Mouse (Mus musculus) A20 (cell line): ENCODE results near the gene Mycbp2.

ENCODE experiments used
- DNase-seq: peaks from one replicate; pipeline ENCODE4 v3.0.0-alpha.2; 2011; ENCODE audit warnings: low read depth, low spot score

Gene Mycbp2

DNA sequence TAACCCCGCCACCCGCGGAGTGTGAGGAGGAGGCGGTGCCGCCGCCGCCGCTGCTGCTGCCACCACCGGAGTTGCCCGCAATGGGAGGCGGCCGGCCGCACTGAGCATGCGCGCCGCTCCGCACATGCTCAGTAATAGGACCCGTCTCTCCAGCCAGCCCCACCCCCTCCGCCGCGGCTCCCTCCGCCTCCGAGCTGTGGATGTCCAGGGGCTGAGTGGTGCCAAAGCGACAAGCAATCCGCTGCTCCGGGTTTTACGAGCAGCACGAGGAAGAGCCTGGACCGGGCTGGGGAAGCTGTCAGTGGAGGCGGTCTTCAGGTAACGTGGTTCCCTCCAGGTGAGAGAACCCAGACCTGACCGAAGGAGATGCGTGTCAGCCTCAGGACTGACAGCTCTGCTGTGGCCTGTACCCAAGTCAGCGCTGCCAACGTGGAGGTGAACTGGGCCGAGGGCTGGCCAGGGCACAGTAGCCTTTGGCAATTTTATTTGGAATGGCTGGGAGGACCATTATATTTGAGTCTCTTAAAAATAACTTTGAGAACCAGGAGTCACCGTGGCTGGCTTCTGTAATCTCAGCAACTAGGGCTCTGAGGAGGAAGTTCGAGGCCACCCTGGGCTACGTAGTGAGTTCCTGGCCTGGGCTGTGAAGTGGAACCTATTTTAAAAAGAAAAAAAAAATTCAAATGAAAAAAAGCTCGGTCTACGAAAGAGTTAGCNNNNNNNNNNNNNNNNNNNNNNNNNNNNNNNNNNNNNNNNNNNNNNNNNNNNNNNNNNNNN lies at the start of gene Mycbp2:
TSS of gene Mycbp2 (minus strand) at position 86 of the 777 bp plus-strand sequence.
- DNase-seq = peak; percentile 100

DNA sequence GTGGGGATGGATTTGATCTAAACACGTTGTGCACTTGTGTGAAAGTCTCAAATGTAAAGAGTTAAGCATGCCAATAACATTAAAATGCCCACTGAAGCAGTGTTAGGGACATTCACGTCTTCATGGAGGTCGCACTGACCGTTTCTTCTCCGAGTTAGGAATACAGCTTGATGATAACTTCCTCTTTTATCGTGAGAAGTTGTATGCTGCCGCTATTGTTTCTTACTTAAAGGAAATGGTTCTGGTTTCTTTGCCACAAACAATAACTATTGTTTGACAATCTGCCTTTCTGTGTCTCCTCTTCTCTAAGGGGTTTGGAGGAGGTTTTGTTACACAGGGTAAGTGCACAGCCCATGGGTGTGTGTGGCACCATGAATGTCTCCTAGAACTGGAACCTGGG lies 45.8 kb upstream of the Mycbp2 start:
- DNase-seq = no peak

- DNase-seq = no peak
These were observed 40.8 kb upstream of the Mycbp2 start for GRCm38 (mm10) chr14:103387431-103387830.

- no peak for DNase-seq
These were observed 40.3 kb upstream of the Mycbp2 start for GRCm38 (mm10) chr14:103386871-103387270.

- no peak for DNase-seq
These were observed 38.5 kb upstream of the Mycbp2 start for GRCm38 (mm10) chr14:103385084-103385610.

GRCm38 (mm10) chr14:103378703-103379102 lies 32.1 kb upstream of the Mycbp2 start:
- DNase-seq = no peak

DNA sequence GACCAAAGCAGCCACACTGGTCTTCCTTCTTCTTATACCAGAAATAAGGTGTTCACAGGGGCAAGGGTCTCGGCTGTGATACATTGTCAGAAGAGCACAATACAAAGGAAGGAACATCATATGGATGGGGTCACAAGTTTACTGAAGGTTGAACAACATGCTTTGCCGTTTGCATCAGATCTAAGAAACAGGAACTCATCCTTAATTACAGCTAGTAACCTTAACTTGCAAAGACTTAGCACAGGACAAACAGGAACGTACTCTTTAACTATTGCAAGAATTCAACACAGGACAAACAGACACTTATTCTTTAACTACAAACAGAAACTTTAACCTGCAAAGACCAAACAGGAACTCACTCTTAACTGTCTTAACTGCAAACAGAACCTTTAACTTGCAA lies 30.2 kb upstream of the Mycbp2 start:
- no peak for DNase-seq

GRCm38 (mm10) chr14:103375523-103375922 lies 28.9 kb upstream of the Mycbp2 start:
- no peak for DNase-seq

DNA sequence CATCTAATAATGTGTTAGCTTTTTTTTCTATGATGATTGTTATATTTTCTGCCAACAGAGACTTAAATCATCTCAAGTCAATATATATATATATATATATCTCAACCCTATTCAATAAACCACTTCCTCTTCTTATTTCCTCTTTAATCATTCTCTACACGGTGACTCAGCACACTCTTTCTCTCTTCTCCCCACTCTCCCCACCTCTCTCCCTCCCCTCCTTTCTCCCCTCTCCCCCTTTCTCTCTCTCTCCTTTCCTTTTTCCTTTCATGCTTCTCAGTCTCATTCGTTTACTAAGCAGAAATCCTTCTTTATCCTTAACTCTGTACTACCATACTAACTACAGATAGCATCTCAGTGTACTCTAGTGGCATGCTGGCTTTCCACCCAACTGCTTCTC lies 16.6 kb upstream of the Mycbp2 start:
- DNase-seq = peak; percentile 90

DNA sequence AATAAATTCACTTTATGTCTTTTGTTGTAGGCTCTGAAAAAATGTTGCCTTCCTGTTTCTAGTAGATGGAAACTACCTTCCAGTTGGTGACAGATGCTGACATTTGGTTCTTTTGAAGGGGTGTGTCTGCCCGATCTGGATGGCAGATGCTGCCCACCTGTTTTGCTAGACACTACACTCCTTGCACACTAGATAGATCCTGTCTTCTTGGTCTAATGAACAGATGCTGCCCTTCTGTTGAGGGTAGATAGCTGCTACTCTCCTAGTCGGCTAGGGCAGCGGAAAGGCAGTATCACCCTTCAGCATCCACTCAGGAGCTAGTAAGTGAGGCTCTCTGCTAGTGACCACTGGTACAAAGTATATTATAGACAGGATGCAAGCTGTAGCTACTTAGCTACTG lies 9.5 kb upstream of the Mycbp2 start:
- DNase-seq = peak; percentile 61

GRCm38 (mm10) chr14:103354396-103355352 lies 8.1 kb upstream of the Mycbp2 start:
- DNase-seq = no peak

DNA sequence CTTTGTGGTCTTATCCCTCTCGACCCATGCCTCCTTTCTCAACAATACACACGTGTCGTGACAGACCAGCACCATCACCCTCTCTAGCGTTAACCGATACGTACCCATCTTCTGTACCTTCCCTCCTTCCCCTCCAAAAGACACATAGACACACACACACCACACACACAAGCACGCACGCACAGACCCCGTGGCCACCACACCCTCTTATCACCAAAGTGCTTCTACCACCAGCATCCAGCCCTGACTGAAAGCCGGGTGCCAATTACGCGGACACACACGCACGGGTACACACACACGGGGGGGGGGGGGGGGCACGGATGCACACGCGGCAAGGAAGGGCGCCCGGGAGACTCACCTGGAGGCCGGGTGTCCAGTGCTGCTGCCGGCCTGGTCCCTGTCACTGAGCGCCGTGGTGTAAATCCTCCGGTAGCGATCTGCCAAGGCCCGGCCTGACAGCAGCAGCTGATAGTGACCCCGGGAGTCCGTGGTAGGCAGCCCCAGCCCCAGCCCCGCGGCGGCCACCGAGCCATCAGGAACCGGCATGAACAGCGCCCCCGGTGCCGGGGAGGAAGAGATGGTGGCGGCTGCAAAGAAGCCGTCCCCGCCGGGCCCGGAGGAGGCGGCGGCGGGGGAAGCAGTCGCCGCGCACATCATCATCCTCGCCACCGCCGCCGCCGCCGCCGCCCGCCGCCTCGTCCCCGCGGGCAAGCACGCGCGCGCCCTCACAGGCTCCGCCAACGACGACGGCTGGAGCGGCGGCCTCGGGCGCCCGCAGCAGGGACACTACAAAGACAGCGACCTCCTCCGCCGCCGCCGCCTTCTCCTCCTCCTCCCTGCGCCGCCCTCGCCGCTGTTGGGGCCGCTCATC lies 521 bp downstream of the Mycbp2 start:
- DNase-seq = peak; percentile 89

DNA sequence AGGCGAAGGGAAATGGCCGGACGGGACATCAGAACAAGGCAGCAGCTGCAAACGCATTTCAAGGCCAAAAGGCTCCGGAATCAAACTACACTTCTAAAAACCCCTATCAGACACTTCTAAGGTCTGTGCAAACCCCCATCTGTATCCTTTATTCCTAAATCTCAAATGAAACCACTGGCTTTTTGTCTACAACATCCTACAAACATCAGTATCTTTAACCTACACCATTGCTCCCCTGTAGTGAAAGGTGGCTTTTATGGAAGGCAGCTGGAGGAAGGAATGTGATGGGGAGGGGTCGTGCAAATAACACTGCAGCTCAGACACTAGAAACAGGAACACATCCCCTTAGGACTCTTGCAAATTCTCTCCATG lies 1.1 kb downstream of the Mycbp2 start:
- DNase-seq = no peak

GRCm38 (mm10) chr14:103345011-103345410 lies 1.6 kb downstream of the Mycbp2 start:
- no peak for DNase-seq

DNA sequence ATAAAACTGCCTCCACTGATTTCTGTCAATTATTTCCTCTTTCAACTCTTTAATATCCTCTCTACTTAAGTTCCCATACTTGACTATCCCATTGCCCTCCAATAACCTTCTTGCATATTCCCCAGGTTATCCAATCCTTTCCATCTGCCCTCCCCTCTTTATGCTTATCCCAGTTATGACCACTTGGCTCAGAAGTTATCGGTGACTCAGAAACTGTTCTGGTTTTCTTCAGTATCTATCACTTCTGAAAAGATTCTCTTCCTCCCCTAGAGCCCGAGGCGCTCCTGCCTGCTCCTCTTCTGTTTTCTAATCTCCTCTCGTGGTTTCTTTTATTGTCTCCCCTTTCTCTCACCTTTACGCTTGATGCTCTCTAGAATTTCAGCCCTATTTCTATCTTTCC lies 2.8 kb downstream of the Mycbp2 start:
- DNase-seq = peak; percentile 53

DNA sequence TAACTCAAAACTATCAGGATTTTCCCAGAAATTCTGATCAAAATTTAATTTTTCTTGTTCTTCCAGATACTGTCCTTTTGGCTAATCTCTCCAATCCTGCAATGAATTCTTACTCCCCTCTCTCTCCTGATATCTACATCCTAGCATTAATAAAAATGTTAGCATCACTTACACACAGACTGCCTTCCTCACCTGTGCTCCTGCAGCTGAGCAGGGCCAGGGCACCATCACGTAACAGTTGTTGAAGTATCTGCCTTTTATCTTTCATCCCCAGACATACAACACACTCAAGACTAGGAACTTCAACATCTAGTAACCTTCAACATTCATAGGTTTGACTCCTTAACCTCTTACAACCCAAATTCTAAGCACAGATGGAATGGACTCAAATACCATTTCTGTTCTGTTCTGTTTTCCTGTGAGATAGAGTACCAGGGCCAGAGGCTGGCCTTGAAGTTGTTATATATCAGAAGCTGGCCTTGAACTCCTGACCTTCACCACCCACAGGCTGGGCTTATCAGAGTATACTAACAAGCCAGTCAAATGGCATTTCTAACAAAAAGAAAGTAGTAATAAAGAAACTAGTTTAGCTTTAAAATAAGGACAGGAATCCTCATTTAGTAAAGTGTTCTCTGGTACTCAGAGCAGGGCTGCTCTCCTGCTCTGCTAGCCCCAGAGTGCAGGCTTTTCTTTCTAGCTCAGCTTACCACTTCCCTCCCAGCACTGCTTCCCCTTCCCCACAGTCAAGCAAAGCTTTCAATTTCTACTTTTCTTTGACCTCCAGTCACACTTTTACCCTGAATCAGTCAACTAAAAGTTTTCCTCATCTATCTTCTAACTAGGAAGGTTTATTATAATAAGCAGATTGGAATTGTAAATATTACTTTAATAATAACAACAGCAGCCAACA lies 5.0 kb downstream of the Mycbp2 start:
- DNase-seq = peak; percentile 74

- no peak for DNase-seq
These were observed 33.7 kb downstream of the Mycbp2 start for GRCm38 (mm10) chr14:103312926-103313325.

- peak; percentile 53 for DNase-seq
These were observed 50.4 kb downstream of the Mycbp2 start for GRCm38 (mm10) chr14:103296227-103296626.

GRCm38 (mm10) chr14:103286650-103287049 lies 60.0 kb downstream of the Mycbp2 start:
- no peak for DNase-seq

DNA sequence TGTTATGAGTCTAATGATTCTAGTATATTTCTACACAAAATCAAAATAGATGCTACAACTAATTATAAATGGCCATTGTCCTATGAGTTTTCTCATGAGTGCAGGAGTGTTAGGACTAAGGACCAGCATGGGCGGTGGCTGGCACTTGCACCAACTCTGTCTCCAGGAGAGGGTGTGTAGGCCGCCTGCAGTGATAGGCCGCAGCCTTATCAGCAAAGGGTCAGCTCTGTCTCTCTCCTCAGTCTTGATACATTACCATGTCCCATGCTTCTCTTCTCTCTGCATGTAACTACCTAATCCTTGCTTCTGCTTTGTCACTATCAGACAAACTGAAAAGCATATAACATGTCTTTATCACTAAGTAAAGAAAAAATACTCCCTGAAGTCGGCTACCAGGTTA lies 69.9 kb downstream of the Mycbp2 start:
- no peak for DNase-seq
